Mouse (Mus musculus): ENCODE measurements at regions not wholly inside any gene's neighbourhood (a gene's known extent, or its start where the extent isn't known, plus 50 kb on each side); places are given as distances from the start of the nearest gene placed in this dataset.
A peak's percentile ranks its signal among the peaks of the same experiment; 100 is the strongest.

DNA sequence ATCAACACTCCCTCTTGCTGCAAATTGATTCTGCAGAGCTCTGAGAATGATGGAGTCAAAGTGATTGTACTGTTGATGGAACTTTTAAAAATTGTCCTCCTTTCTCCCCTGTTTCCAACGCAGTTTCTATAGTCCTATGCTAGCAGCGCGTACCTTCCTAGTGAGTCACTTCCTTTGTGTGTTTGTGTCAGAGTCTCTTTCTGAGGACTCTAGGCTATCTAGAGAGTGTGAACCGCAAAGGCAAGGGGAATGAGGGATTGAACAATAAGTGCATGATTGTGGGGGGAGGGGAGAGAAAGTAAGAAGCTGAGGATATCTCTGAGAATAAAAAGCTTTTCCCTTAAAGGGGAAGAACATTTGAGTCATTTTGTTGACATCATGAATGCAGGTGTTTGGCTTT, 188.5 kb upstream of the Hcn1 start:
- DNase-seq (ENCODE audit: low spot score): no peak
- Histone ChIP-seq H3K36me3 (replicated peaks; ENCODE audit: control insufficient read depth, insufficient read depth, low read depth, low read length) (no peaks in the 10 kb centered on the region), H3K27me3 (ENCODE audit: control insufficient read depth, insufficient read depth, low read length) (no peaks in the 10 kb centered on the region), H3K9me3 (replicated peaks; ENCODE audit: control insufficient read depth, low read length) (no peaks in the 10 kb centered on the region), H3K4me3 (ENCODE audit: low read depth, low read length) (no peak overlapping the region), H3K9ac (replicated peaks; ENCODE audit: low read length) (no peak overlapping the region), H3K4me1 (ENCODE audit: control insufficient read depth, insufficient read depth, low read length) (no peaks in the 10 kb centered on the region), H3K27ac (replicated peaks; ENCODE audit: low read depth, low read length) (no peak overlapping the region), H3K4me2 (ENCODE audit: low read depth, low read length) (no peak overlapping the region)
- no peak for ATAC-seq (replicated peaks; ENCODE audit: insufficient number of reproducible peaks, low FRiP score, low TSS enrichment, low read depth)
- WGBS: 86% methylated on average over 4 of the region's 4 CpGs

GRCm38 (mm10) chr13:117423558-117423957, 178.6 kb upstream of the Hcn1 start:
- H3K9ac ChIP-seq (replicated peaks; ENCODE audit: low read length): no peak overlapping the region
- no peak overlapping the region for H3K27ac ChIP-seq (replicated peaks; ENCODE audit: low read depth, low read length)
- H3K4me3 ChIP-seq (ENCODE audit: low read depth, low read length): no peak overlapping the region
- ATAC-seq (replicated peaks; ENCODE audit: insufficient number of reproducible peaks, low FRiP score, low TSS enrichment, low read depth): 0 out of 2 replicates have a peak, but pooled peaks have one; percentile 21
- no peaks in the 10 kb centered on the region for H3K4me1 ChIP-seq (ENCODE audit: control insufficient read depth, insufficient read depth, low read length)
- WGBS: 87% methylated on average over 4 of the region's 4 CpGs
- no peak overlapping the region for H3K4me2 ChIP-seq (ENCODE audit: low read depth, low read length)
- DNase-seq (ENCODE audit: low spot score): no peak
- H3K9me3 ChIP-seq (replicated peaks; ENCODE audit: control insufficient read depth, low read length): no peaks in the 10 kb centered on the region
- H3K27me3 ChIP-seq (ENCODE audit: control insufficient read depth, insufficient read depth, low read length): no peaks in the 10 kb centered on the region
- H3K36me3 ChIP-seq (replicated peaks; ENCODE audit: control insufficient read depth, insufficient read depth, low read depth, low read length): no peaks in the 10 kb centered on the region

DNA sequence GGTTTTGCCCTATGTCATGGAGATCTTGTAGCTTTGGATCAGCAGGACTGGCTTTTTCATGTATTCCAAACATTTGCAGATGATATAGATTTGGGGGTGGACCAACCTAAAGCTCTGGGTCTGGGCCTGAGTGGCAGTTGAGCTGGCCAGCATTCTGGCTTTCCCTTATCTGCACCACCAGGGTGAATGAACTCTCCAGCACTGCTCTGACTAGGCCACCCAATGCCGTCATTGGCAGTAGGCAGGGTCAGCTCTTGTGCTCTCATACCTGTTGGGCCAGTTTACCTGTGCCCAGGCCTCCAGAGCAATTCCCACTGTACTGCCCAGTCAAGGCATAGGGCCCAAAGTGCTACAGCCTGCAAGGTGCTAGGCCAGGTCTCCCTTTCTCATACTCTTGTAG, 177.1 kb upstream of the Hcn1 start:
- H3K27me3 ChIP-seq (ENCODE audit: control insufficient read depth, insufficient read depth, low read length): no peaks in the 10 kb centered on the region
- H3K9me3 ChIP-seq (replicated peaks; ENCODE audit: control insufficient read depth, low read length): no peaks in the 10 kb centered on the region
- WGBS: 79% methylated on average over 1 of the region's 1 CpGs
- ATAC-seq (replicated peaks; ENCODE audit: insufficient number of reproducible peaks, low FRiP score, low TSS enrichment, low read depth) (no peak), DNase-seq (ENCODE audit: low spot score) (no peak)
- H3K9ac ChIP-seq (replicated peaks; ENCODE audit: low read length): no peak overlapping the region
- H3K4me1 ChIP-seq (ENCODE audit: control insufficient read depth, insufficient read depth, low read length): no peaks in the 10 kb centered on the region
- no peak overlapping the region for H3K4me2 ChIP-seq (ENCODE audit: low read depth, low read length)
- H3K27ac ChIP-seq (replicated peaks; ENCODE audit: low read depth, low read length): no peak overlapping the region
- no peak overlapping the region for H3K4me3 ChIP-seq (ENCODE audit: low read depth, low read length)
- no peaks in the 10 kb centered on the region for H3K36me3 ChIP-seq (replicated peaks; ENCODE audit: control insufficient read depth, insufficient read depth, low read depth, low read length)

DNA sequence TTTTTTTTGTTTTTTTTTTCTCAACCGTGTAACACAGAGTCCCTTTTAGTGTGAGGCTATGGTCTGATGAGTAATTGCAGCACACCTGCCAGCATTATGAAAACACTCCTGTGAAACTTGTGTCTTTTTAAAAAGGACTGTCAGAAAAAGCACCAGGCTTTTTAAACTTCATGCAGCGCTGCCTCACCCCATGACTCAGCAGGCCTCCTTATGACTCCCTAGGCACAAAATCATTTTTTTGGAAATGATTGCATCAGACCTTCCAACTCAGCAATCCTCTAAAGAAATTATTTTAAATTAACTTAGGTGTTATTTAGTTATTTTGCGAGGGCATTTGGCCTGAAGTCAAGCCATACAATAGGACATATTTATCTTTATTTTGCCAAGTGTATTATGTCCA, 134.7 kb upstream of the Hcn1 start:
- Histone ChIP-seq H3K4me3 (ENCODE audit: low read depth, low read length) (no peak overlapping the region), H3K27ac (replicated peaks; ENCODE audit: low read depth, low read length) (no peak overlapping the region), H3K9me3 (replicated peaks; ENCODE audit: control insufficient read depth, low read length) (no peaks in the 10 kb centered on the region), H3K36me3 (replicated peaks; ENCODE audit: control insufficient read depth, insufficient read depth, low read depth, low read length) (no peaks in the 10 kb centered on the region), H3K4me1 (ENCODE audit: control insufficient read depth, insufficient read depth, low read length) (no peaks in the 10 kb centered on the region), H3K27me3 (ENCODE audit: control insufficient read depth, insufficient read depth, low read length) (no peaks in the 10 kb centered on the region), H3K9ac (replicated peaks; ENCODE audit: low read length) (no peak overlapping the region), H3K4me2 (ENCODE audit: low read depth, low read length) (no peak overlapping the region)
- WGBS: 78% methylated on average over 3 of the region's 3 CpGs
- DNase-seq (ENCODE audit: low spot score) (no peak), ATAC-seq (replicated peaks; ENCODE audit: insufficient number of reproducible peaks, low FRiP score, low TSS enrichment, low read depth) (no peak)

DNA sequence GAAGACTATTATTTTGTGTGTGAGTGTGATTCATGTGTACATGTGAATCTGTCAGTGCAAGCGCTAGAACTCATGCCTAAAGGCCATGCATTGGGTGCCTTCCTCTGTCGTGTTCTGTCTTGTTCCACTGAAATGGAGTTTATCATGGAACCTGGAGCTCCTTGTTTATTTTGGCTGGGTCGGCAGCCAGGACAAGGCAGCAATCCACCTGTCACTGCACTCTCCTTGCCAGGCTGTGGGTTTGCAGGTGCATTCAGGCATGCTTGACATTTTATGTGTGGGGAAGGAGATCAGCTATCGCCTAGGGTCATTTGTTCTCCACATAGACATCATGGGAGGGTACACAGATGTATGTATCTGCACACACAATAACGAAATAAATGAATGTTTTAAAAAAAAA, 129.4 kb upstream of the Hcn1 start:
- Histone ChIP-seq H3K9me3 (replicated peaks; ENCODE audit: control insufficient read depth, low read length) (no peaks in the 10 kb centered on the region), H3K9ac (replicated peaks; ENCODE audit: low read length) (no peak overlapping the region), H3K4me1 (ENCODE audit: control insufficient read depth, insufficient read depth, low read length) (no peaks in the 10 kb centered on the region), H3K4me2 (ENCODE audit: low read depth, low read length) (no peak overlapping the region), H3K4me3 (ENCODE audit: low read depth, low read length) (no peak overlapping the region), H3K36me3 (replicated peaks; ENCODE audit: control insufficient read depth, insufficient read depth, low read depth, low read length) (no peaks in the 10 kb centered on the region), H3K27me3 (ENCODE audit: control insufficient read depth, insufficient read depth, low read length) (no peaks in the 10 kb centered on the region), H3K27ac (replicated peaks; ENCODE audit: low read depth, low read length) (no peak overlapping the region)
- WGBS: 79% methylated on average over 5 of the region's 5 CpGs
- no peak for DNase-seq (ENCODE audit: low spot score)
- no peak for ATAC-seq (replicated peaks; ENCODE audit: insufficient number of reproducible peaks, low FRiP score, low TSS enrichment, low read depth)

GRCm38 (mm10) chr13:117482624-117483023, 119.5 kb upstream of the Hcn1 start:
- Histone ChIP-seq H3K9ac (replicated peaks; ENCODE audit: low read length) (no peak overlapping the region), H3K4me2 (ENCODE audit: low read depth, low read length) (no peak overlapping the region), H3K4me3 (ENCODE audit: low read depth, low read length) (no peak overlapping the region), H3K27ac (replicated peaks; ENCODE audit: low read depth, low read length) (no peak overlapping the region), H3K9me3 (replicated peaks; ENCODE audit: control insufficient read depth, low read length) (no peaks in the 10 kb centered on the region), H3K36me3 (replicated peaks; ENCODE audit: control insufficient read depth, insufficient read depth, low read depth, low read length) (no peaks in the 10 kb centered on the region), H3K27me3 (ENCODE audit: control insufficient read depth, insufficient read depth, low read length) (no peaks in the 10 kb centered on the region), H3K4me1 (ENCODE audit: control insufficient read depth, insufficient read depth, low read length) (no peaks in the 10 kb centered on the region)
- ATAC-seq (replicated peaks; ENCODE audit: insufficient number of reproducible peaks, low FRiP score, low TSS enrichment, low read depth) (no peak), DNase-seq (ENCODE audit: low spot score) (no peak)
- WGBS: 67% methylated on average over 3 of the region's 3 CpGs

GRCm38 (mm10) chr13:117508746-117509145, 93.4 kb upstream of the Hcn1 start:
- no peak overlapping the region for H3K9ac ChIP-seq (replicated peaks; ENCODE audit: low read length)
- no peaks in the 10 kb centered on the region for H3K9me3 ChIP-seq (replicated peaks; ENCODE audit: control insufficient read depth, low read length)
- no peaks in the 10 kb centered on the region for H3K4me1 ChIP-seq (ENCODE audit: control insufficient read depth, insufficient read depth, low read length)
- no peak for ATAC-seq (replicated peaks; ENCODE audit: insufficient number of reproducible peaks, low FRiP score, low TSS enrichment, low read depth)
- no peaks in the 10 kb centered on the region for H3K36me3 ChIP-seq (replicated peaks; ENCODE audit: control insufficient read depth, insufficient read depth, low read depth, low read length)
- no peak overlapping the region for H3K4me3 ChIP-seq (ENCODE audit: low read depth, low read length)
- DNase-seq (ENCODE audit: low spot score): no peak
- no peak overlapping the region for H3K27ac ChIP-seq (replicated peaks; ENCODE audit: low read depth, low read length)
- no peaks in the 10 kb centered on the region for H3K27me3 ChIP-seq (ENCODE audit: control insufficient read depth, insufficient read depth, low read length)
- H3K4me2 ChIP-seq (ENCODE audit: low read depth, low read length): no peak overlapping the region
- 90% methylated on average over 4 of the region's 4 CpGs for WGBS

DNA sequence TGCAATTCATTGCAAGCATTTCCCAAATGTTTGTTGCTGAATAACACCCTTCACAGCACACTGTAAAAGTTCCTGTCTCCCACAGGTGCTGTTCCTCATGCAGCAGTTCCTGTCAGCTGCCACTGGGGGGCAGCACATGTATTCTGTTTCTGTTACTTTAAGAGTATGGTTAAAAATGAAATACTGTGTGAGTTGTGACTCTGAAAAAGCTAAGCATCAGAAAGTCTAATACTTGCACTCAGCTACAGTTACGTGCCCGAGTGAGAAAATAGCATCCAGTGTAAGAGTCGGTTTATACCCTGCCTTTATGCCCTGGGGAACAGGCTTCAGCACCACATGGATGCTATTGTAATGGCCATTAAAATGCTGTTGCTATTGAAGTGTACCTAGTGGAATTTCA, 52.0 kb upstream of the Hcn1 start:
- H3K4me1 ChIP-seq (ENCODE audit: control insufficient read depth, insufficient read depth, low read length): no peaks in the 10 kb centered on the region
- DNase-seq (ENCODE audit: low spot score) (peak; percentile 68), ATAC-seq (replicated peaks; ENCODE audit: insufficient number of reproducible peaks, low FRiP score, low TSS enrichment, low read depth) (no peak)
- WGBS: 36% methylated on average over 3 of the region's 3 CpGs
- no peak overlapping the region for H3K4me2 ChIP-seq (ENCODE audit: low read depth, low read length)
- no peak overlapping the region for H3K9ac ChIP-seq (replicated peaks; ENCODE audit: low read length)
- no peak overlapping the region for H3K27ac ChIP-seq (replicated peaks; ENCODE audit: low read depth, low read length)
- H3K27me3 ChIP-seq (ENCODE audit: control insufficient read depth, insufficient read depth, low read length): no peaks in the 10 kb centered on the region
- H3K36me3 ChIP-seq (replicated peaks; ENCODE audit: control insufficient read depth, insufficient read depth, low read depth, low read length): no peaks in the 10 kb centered on the region
- H3K9me3 ChIP-seq (replicated peaks; ENCODE audit: control insufficient read depth, low read length): no peaks in the 10 kb centered on the region
- no peak overlapping the region for H3K4me3 ChIP-seq (ENCODE audit: low read depth, low read length)

All from embryonic facial prominence, embryonic 11.5 days (tissue).